Mouse (Mus musculus): ENCODE results near the gene Enc1.
"Not testable (repeated sequence)": the region's sequence is repeated elsewhere in the genome, so short reads cannot be mapped to it uniquely, and the experiment has no call there.

Enc1 gene

GRCm38 (mm10) chr13:97250551-97251380 is 9.9 kb downstream of the Enc1 start:
- DNase-seq (ENCODE audit: low spot score in 2 of 2), result no peak

- no peak for DNase-seq (ENCODE audit: low spot score in 2 of 2)
Measured at GRCm38 (mm10) chr13:97251736-97252135, 10.8 kb downstream of the Enc1 start.

GRCm38 (mm10) chr13:97252469-97252868 is 11.6 kb downstream of the Enc1 start:
- DNase-seq (ENCODE audit: low spot score in 2 of 2), result no peak

- DNase-seq (ENCODE audit: low spot score in 2 of 2), result no peak
Measured at GRCm38 (mm10) chr13:97253418-97253981, 12.6 kb downstream of the Enc1 start.

GRCm38 (mm10) chr13:97253994-97254393 is 13.1 kb downstream of the Enc1 start:
- no peak for DNase-seq (ENCODE audit: low spot score in 2 of 2)

GRCm38 (mm10) chr13:97254564-97255164 is 13.8 kb downstream of the Enc1 start:
- no peak for DNase-seq (ENCODE audit: low spot score in 2 of 2)

GRCm38 (mm10) chr13:97255976-97256848 is 15.3 kb downstream of the Enc1 start:
- DNase-seq (ENCODE audit: low spot score in 2 of 2), result no peak

GRCm38 (mm10) chr13:97256849-97257379 is 16.0 kb downstream of the Enc1 start:
- DNase-seq (ENCODE audit: low spot score in 2 of 2), result no peak

- no peak for DNase-seq (ENCODE audit: low spot score in 2 of 2)
Measured at GRCm38 (mm10) chr13:97259271-97259670, 18.4 kb downstream of the Enc1 start.

GRCm38 (mm10) chr13:97260456-97261180 is 19.7 kb downstream of the Enc1 start:
- DNase-seq (ENCODE audit: low spot score in 2 of 2), result no peak

GRCm38 (mm10) chr13:97261549-97261948 is 20.6 kb downstream of the Enc1 start:
- DNase-seq (ENCODE audit: low spot score in 2 of 2), result no peak

GRCm38 (mm10) chr13:97262676-97263075 is 21.8 kb downstream of the Enc1 start:
- no peak for DNase-seq (ENCODE audit: low spot score in 2 of 2)

GRCm38 (mm10) chr13:97265534-97265933 is 24.6 kb downstream of the Enc1 start:
- DNase-seq (ENCODE audit: low spot score in 2 of 2), result not testable (repeated sequence)

GRCm38 (mm10) chr13:97270723-97271122 is 29.8 kb downstream of the Enc1 start:
- DNase-seq (ENCODE audit: low spot score in 2 of 2), result no peak

- DNase-seq (ENCODE audit: low spot score in 2 of 2), result no peak
Measured at GRCm38 (mm10) chr13:97271641-97272040, 30.7 kb downstream of the Enc1 start.

- DNase-seq (ENCODE audit: low spot score in 2 of 2), result no peak
Measured at GRCm38 (mm10) chr13:97274757-97275156, 33.9 kb downstream of the Enc1 start.

GRCm38 (mm10) chr13:97275482-97275881 is 34.6 kb downstream of the Enc1 start:
- no peak for DNase-seq (ENCODE audit: low spot score in 2 of 2)

GRCm38 (mm10) chr13:97282051-97282910 is 41.4 kb downstream of the Enc1 start:
- DNase-seq (ENCODE audit: low spot score in 2 of 2), result no peak

GRCm38 (mm10) chr13:97282911-97283281 is 42.0 kb downstream of the Enc1 start:
- no peak for DNase-seq (ENCODE audit: low spot score in 2 of 2)

- no peak for DNase-seq (ENCODE audit: low spot score in 2 of 2)
Measured at GRCm38 (mm10) chr13:97287046-97287445, 46.1 kb downstream of the Enc1 start.

All from urinary bladder, postnatal 36 days (tissue).